Mouse (Mus musculus): ENCODE measurements around the gene Lmtk3.

Lmtk3 gene

GRCm38 (mm10) chr7:45809276-45810075, 25.9 kb downstream of the Lmtk3 start:
- DNase-seq: no peak

- no peak for DNase-seq
Measured at GRCm38 (mm10) chr7:45812921-45813320, 29.4 kb downstream of the Lmtk3 start.

- peak; percentile 99 for DNase-seq
Measured at GRCm38 (mm10) chr7:45813787-45814779, 30.5 kb downstream of the Lmtk3 start, which contains the start of gene Cyth2. Gene Cyth2 (minus strand): TSS chr7:45814581.

- DNase-seq: no peak
Measured at GRCm38 (mm10) chr7:45814841-45815240, 31.3 kb downstream of the Lmtk3 start.

GRCm38 (mm10) chr7:45815323-45815983, 31.9 kb downstream of the Lmtk3 start:
- no peak for DNase-seq

- no peak for DNase-seq
Measured at GRCm38 (mm10) chr7:45815984-45816351, 32.4 kb downstream of the Lmtk3 start.

- DNase-seq: no peak
Measured at GRCm38 (mm10) chr7:45819843-45820242, 36.3 kb downstream of the Lmtk3 start.

- no peak for DNase-seq
Measured at GRCm38 (mm10) chr7:45820913-45821312, 37.4 kb downstream of the Lmtk3 start.

GRCm38 (mm10) chr7:45824598-45824997, 41.1 kb downstream of the Lmtk3 start, which contains the start of gene Kcnj14:
Gene Kcnj14 (minus strand): TSS chr7:45824782.
- DNase-seq: no peak

GRCm38 (mm10) chr7:45826631-45827030, 43.1 kb downstream of the Lmtk3 start:
- no peak for DNase-seq

GRCm38 (mm10) chr7:45830427-45831127, 47.0 kb downstream of the Lmtk3 start, which contains the start of gene Grwd1:
Gene Grwd1 (minus strand): TSS chr7:45830944.
- peak; percentile 82 for DNase-seq

- DNase-seq: no peak
Measured at GRCm38 (mm10) chr7:45831128-45831525, 47.6 kb downstream of the Lmtk3 start.

GRCm38 (mm10) chr7:45832428-45832827, 48.9 kb downstream of the Lmtk3 start:
- no peak for DNase-seq

GRCm38 (mm10) chr7:45833148-45833790, 49.7 kb downstream of the Lmtk3 start:
- DNase-seq: peak; percentile 35

- peak; percentile 16 for DNase-seq
Measured at GRCm38 (mm10) chr7:45833924-45834323, 50.4 kb downstream of the Lmtk3 start.

GRCm38 (mm10) chr7:45842950-45843744, 59.6 kb downstream of the Lmtk3 start:
- DNase-seq: no peak

GRCm38 (mm10) chr7:45848447-45849027, 65.0 kb downstream of the Lmtk3 start:
- no peak for DNase-seq

- DNase-seq: no peak
Measured at GRCm38 (mm10) chr7:45850661-45851060, 67.1 kb downstream of the Lmtk3 start.

- DNase-seq: no peak
Measured at GRCm38 (mm10) chr7:45853089-45853488, 69.6 kb downstream of the Lmtk3 start.

All from right cerebral cortex, postnatal 4 days (tissue).